Mouse (Mus musculus) MEL (cell line): ENCODE data around the gene Txnrd1. TPM values are rescaled to one million over a fixed set of nuclear protein-coding genes. Genes with fewer than 3 reads are reported as not detected.

Source experiments
- DNase-seq: peaks from one replicate; pipeline ENCODE4 v3.0.0; 2011; ENCODE audit warnings: low read depth, low spot score
- H3K27ac ChIP-seq: 2 replicates; pipeline ENCODE4 v1.5.1; 2012; ENCODE audit warnings: low read depth, mild to moderate bottlenecking, control low read depth, low read length, moderate library complexity; ENCODE audit not compliant: control insufficient read depth
- H3K27me3 ChIP-seq, 2 experiments: fragments of 150-350 bp in 1 of 2; sonication (generic) in 1 of 2; 2 replicates each; pipeline ENCODE4 v1.6.1; 2012; ENCODE audit warnings: low read length in 2 of 2, mild to moderate bottlenecking in 2 of 2, improper control_type of control experiment in 1 of 2, moderate library complexity in 1 of 2; ENCODE audit not compliant: insufficient read depth in 2 of 2, control insufficient read depth in 1 of 2
- H3K36me3 ChIP-seq, 2 experiments: 2 replicates each; pipeline ENCODE4 v1.6.1; 2012 to 2014; ENCODE audit warnings: low read length in 2 of 2, improper control_type of control experiment in 1 of 2, inconsistent platforms in 1 of 2, mild to moderate bottlenecking in 1 of 2; ENCODE audit not compliant: insufficient read depth in 2 of 2, control insufficient read depth in 1 of 2
- H3K4me1 ChIP-seq, 2 experiments: fragments of 150-350 bp in 1 of 2; sonication (generic) in 1 of 2; 2 replicates each; pipeline ENCODE4 v1.6.1; 2012; ENCODE audit warnings: low read length in 2 of 2, improper control_type of control experiment in 1 of 2, mild to moderate bottlenecking in 1 of 2; ENCODE audit not compliant: insufficient read depth in 2 of 2, control insufficient read depth in 1 of 2
- H3K4me3 ChIP-seq, 2 experiments: fragments of 150-350 bp in 1 of 2; sonication (generic) in 1 of 2; 2 replicates each; pipeline ENCODE4 v1.5.1; 2012; ENCODE audit warnings: low read depth in 2 of 2, low read length in 2 of 2, mild to moderate bottlenecking in 2 of 2, moderate library complexity in 2 of 2, control low read depth in 1 of 2, improper control_type of control experiment in 1 of 2; ENCODE audit not compliant: control insufficient read depth in 1 of 2, insufficient read depth in 1 of 2
- H3K79me2 ChIP-seq: 2 replicates; pipeline ENCODE4 v1.6.1; 2012; ENCODE audit warnings: mild to moderate bottlenecking, low read length, moderate library complexity; ENCODE audit not compliant: control insufficient read depth, poor library complexity, insufficient read depth
- H3K9ac ChIP-seq: 2 replicates; pipeline ENCODE4 v1.6.1; 2012; ENCODE audit warnings: low read depth, mild to moderate bottlenecking, control low read depth, low read length, moderate library complexity; ENCODE audit not compliant: control insufficient read depth, poor library complexity, severe bottlenecking
- H3K9me3 ChIP-seq: fragments of 150-350 bp; sonication (generic); replicated peaks from 2 replicates; pipeline ENCODE4 v1.6.1; 2012; ENCODE audit warnings: mild to moderate bottlenecking, low read length, improper control_type of control experiment, moderate library complexity; ENCODE audit not compliant: insufficient read depth
- BHLHE40 ChIP-seq: IDR thresholded peaks from 2 replicates; pipeline ENCODE4 v1.6.1; 2012; ENCODE audit warnings: low read depth, mild to moderate bottlenecking, inconsistent platforms, low read length, improper control_type of control experiment, borderline replicate concordance
- CHD1 ChIP-seq: IDR thresholded peaks from 2 replicates; pipeline ENCODE4 v1.6.1; 2012; ENCODE audit warnings: low read depth, mild to moderate bottlenecking, inconsistent platforms, low read length, improper control_type of control experiment
- CTCF ChIP-seq, 3 experiments: IDR thresholded peaks in 2 of 3; conservative IDR thresholded peaks in 1 of 3; 2 replicates each; pipeline ENCODE4 v1.5.1; 2011 to 2012; ENCODE audit warnings: low read length in 3 of 3, low read depth in 2 of 3, mild to moderate bottlenecking in 2 of 3, improper control_type of control experiment in 1 of 3, inconsistent platforms in 1 of 3, mixed read lengths in 1 of 3, moderate library complexity in 1 of 3; ENCODE audit not compliant: control insufficient read depth in 1 of 3, insufficient read depth in 1 of 3, poor library complexity in 1 of 3, severe bottlenecking in 1 of 3
- E2F4 ChIP-seq: IDR thresholded peaks from 2 replicates; pipeline ENCODE4 v1.6.1; 2011; ENCODE audit warnings: low read depth, low read length, improper control_type of control experiment, borderline replicate concordance
- GABPA ChIP-seq: IDR thresholded peaks from 2 replicates; pipeline ENCODE4 v1.6.1; 2012; ENCODE audit warnings: low read depth, mild to moderate bottlenecking, inconsistent platforms, low read length, improper control_type of control experiment, moderate library complexity
- KAT2A ChIP-seq: conservative IDR thresholded peaks from 2 replicates; pipeline ENCODE4 v1.6.1; 2012; ENCODE audit warnings: low read depth, low read length, improper control_type of control experiment, inconsistent platforms
- MAZ ChIP-seq: IDR thresholded peaks from 2 replicates; pipeline ENCODE4 v1.6.1; 2012; ENCODE audit warnings: low read depth, mild to moderate bottlenecking, inconsistent platforms, low read length, improper control_type of control experiment
- MYB ChIP-seq: IDR thresholded peaks from 2 replicates; pipeline ENCODE4 v1.6.1; 2011; ENCODE audit warnings: mild to moderate bottlenecking, low read depth, low read length, improper control_type of control experiment
- POLR2A ChIP-seq, 2 experiments: IDR thresholded peaks; 2 replicates each; pipeline ENCODE4 v1.6.1; 2011 to 2012; ENCODE audit warnings: low read length in 2 of 2, mild to moderate bottlenecking in 2 of 2, control low read depth in 1 of 2, improper control_type of control experiment in 1 of 2, low read depth in 1 of 2, moderate library complexity in 1 of 2; ENCODE audit not compliant: control insufficient read depth in 1 of 2, insufficient read depth in 1 of 2, poor library complexity in 1 of 2
- POLR2AphosphoS2 ChIP-seq: IDR thresholded peaks from 2 replicates; pipeline ENCODE4 v1.6.1; 2011; ENCODE audit warnings: low read length, improper control_type of control experiment
- SIN3A ChIP-seq: IDR thresholded peaks from 2 replicates; pipeline ENCODE4 v1.6.1; 2012; ENCODE audit warnings: low read length, improper control_type of control experiment, inconsistent platforms
- SMC3 ChIP-seq: IDR thresholded peaks from 2 replicates; pipeline ENCODE4 v1.6.1; 2011; ENCODE audit warnings: low read depth, low read length, improper control_type of control experiment
- TAL1 ChIP-seq: IDR thresholded peaks from 2 replicates; pipeline ENCODE4 v1.6.1; 2012; ENCODE audit warnings: mild to moderate bottlenecking, inconsistent platforms, low read length, moderate library complexity, mixed read lengths
- TBP ChIP-seq: IDR thresholded peaks from 2 replicates; pipeline ENCODE4 v1.8.0; 2011; ENCODE audit warnings: low read depth, low read length, improper control_type of control experiment
- TCF12 ChIP-seq: IDR thresholded peaks from 2 replicates; pipeline ENCODE4 v1.6.1; 2014; ENCODE audit warnings: low read depth, mild to moderate bottlenecking, inconsistent platforms, low read length, improper control_type of control experiment, moderate library complexity
- USF2 ChIP-seq, 2 experiments: IDR thresholded peaks; 2 replicates each; pipeline ENCODE4 v1.6.1; 2011 to 2012; ENCODE audit warnings: improper control_type of control experiment in 2 of 2, low read length in 2 of 2, borderline replicate concordance in 1 of 2, inconsistent platforms in 1 of 2, low read depth in 1 of 2, mild to moderate bottlenecking in 1 of 2; ENCODE audit not compliant: insufficient read depth in 1 of 2
- ZKSCAN1 ChIP-seq: IDR thresholded peaks from 2 replicates; pipeline ENCODE4 v1.6.1; 2012; ENCODE audit warnings: low read depth, mild to moderate bottlenecking, inconsistent platforms, low read length, improper control_type of control experiment, moderate library complexity
- ZNF384 ChIP-seq: IDR thresholded peaks from 2 replicates; pipeline ENCODE4 v1.6.1; 2012; ENCODE audit warnings: low read depth, mild to moderate bottlenecking, inconsistent platforms, low read length, improper control_type of control experiment
- polyA plus RNA-seq, 2 experiments: library from polyadenylated mRNA; stranded (reverse) in 1 of 2; unstranded in 1 of 2; fragments of >175 nt in 1 of 2; fragments of >200 nt in 1 of 2; gene quantifications; 2 replicates each; pipeline versions ENCODE4 v1.2.1 to v1.2.4; 2012; ENCODE audit warnings: low replicate concordance in 2 of 2, low read depth in 1 of 2; ENCODE audit not compliant: insufficient read length in 2 of 2, insufficient read depth in 1 of 2, missing spikeins in 1 of 2
- total RNA-seq: library from RNA; depleted of rRNA; stranded (reverse); fragments of 300-350 nt; gene quantifications from 2 replicates; pipeline ENCODE4 v1.2.3, GENCODE M21; 2012

The Txnrd1 gene
- total and polyA plus RNA-seq, 3 experiments = 91.6 to 127 TPM; not detected in 1

DNA sequence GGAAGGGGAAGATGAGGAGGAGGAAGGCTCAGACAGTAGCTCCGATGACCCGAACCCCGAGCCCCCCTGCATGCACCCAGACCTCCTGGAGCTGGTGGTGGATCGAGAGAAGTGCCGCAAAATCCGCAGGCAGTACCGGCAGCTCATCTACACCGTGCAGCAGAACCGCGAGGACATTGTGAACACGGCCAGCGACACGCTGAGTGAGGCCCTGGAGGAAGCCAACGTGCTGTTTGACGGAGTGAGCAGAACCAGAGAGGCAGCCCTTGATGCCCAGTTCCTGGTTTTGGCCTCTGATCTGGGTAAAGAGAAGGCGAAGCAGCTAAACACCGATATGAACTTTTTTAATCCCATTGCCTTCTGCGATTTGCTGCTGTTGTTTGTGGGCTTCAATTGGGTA lies 33.1 kb downstream of the Txnrd1 start:
- no peak overlapping the region for H3K4me3 ChIP-seq
- no peak overlapping the region for H3K9ac ChIP-seq
- no peaks in the 10 kb centered on the region for H3K27me3 ChIP-seq
- H3K27ac ChIP-seq = no peak overlapping the region
- no peaks in the 10 kb centered on the region for H3K9me3 ChIP-seq
- H3K79me2 ChIP-seq = peaks cover 64% of the 10 kb centered on the region
- TF ChIP-seq BHLHE40 (no peak), KAT2A (no peak), MYB (no peak), E2F4 (no peak), ZKSCAN1 (no peak), TAL1 (no peak), MAZ (no peak), TCF12 (no peak), TBP (no peak), CTCF (IDR thresholded peaks at IDR 0.05 in 2 of 3, conservative IDR thresholded peaks at IDR 0.05 in 1 of 3; ENCODE audit: control insufficient read depth in 1 of 3, insufficient read depth in 1 of 3, low read depth in 2 of 3, low read length in 3 of 3, poor library complexity in 1 of 3, severe bottlenecking in 1 of 3) (no peak), ZNF384 (no peak), SIN3A (no peak), USF2 (IDR thresholded peaks at IDR 0.05; ENCODE audit: borderline replicate concordance in 1 of 2, insufficient read depth in 1 of 2, low read depth in 1 of 2, low read length in 2 of 2) (no peak), GABPA (no peak), CHD1 (no peak)
- peaks cover 22 to 27% of the 10 kb centered on the region in 2 experiments for H3K36me3 ChIP-seq
- DNase-seq = no peak
- H3K4me1 ChIP-seq = peaks cover 5 to 27% of the 10 kb centered on the region in 2 experiments

DNA sequence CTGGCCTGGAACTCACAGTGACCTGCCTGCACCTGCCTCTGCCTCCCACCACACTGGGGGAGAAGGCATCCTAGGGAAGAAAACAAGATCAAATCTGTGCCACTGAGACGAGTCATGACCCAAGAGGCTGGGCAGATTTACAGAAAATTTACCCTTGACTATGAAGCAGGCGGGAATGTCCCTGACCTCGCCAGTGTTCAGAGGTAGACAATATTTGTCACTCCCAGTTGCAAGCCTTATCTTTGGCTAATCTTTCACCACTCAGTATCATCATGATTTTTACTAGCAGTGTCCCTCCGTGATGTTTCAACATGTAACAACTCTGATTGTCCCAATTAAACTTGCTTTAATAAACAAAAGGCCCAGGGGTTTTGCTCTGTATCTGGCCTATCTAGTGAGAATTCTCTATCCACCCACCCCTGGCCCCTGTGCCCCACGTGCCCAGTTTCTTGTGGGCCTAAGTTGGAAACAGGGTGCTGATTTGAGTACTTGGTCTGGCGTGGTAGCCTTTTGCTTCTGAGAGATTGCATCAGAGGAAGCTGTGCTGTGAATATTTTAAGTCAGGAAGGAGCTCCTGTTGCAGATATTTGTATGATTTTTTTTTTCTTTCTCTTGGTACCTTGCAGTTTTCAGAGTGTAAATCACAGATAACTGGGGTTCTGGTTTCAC lies 34.8 kb downstream of the Txnrd1 start:
- Histone ChIP-seq H3K79me2 (peaks cover 60% of the 10 kb centered on the region), H3K4me3 (no peak overlapping the region), H3K9me3 (no peaks in the 10 kb centered on the region), H3K27me3 (no peaks in the 10 kb centered on the region), H3K36me3 (peaks cover 10 to 28% of the 10 kb centered on the region in 2 experiments), H3K4me1 (peaks cover 3 to 11% of the 10 kb centered on the region in 2 experiments; a peak in 3 of 4 replicates), H3K9ac (no peak overlapping the region), H3K27ac (no peak overlapping the region)
- no peak for TF ChIP-seq POLR2AphosphoS2
- no peak for TF ChIP-seq POLR2A (IDR thresholded peaks at IDR 0.05; ENCODE audit: control insufficient read depth in 1 of 2, insufficient read depth in 1 of 2, low read depth in 1 of 2, low read length in 2 of 2, poor library complexity in 1 of 2)
- no peak for TF ChIP-seq BHLHE40
- TF ChIP-seq SMC3 = no peak
- no peak for DNase-seq
